Mouse (Mus musculus) adipocyte (in vitro differentiated cells): Measurements from ENCODE around the gene Arrdc5.

ENCODE experiments used
- DNase-seq: peaks from one replicate; pipeline ENCODE4 v3.0.0-alpha.2; 2016; ENCODE audit warnings: low spot score

Gene Arrdc5

DNA sequence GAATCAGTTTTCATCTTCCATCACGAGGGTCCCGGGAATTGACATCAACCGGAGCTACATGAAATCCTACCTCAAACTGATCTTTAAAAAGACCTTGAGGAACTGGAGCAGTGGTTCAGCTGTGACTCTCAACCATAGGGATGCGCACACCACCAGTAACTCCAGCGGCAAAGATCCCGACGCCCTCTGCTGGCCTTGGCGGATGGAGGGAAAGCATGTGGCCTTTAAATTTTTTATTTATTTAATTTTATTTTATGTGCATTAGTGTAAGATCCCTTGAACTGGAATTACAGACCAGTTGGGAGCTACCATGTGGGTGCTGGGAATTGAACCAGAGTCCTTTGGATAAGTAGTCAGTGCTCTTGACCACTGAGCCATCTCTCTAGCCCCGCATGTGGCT lies 44.7 kb downstream of the Arrdc5 start:
- DNase-seq: peak; percentile 75

DNA sequence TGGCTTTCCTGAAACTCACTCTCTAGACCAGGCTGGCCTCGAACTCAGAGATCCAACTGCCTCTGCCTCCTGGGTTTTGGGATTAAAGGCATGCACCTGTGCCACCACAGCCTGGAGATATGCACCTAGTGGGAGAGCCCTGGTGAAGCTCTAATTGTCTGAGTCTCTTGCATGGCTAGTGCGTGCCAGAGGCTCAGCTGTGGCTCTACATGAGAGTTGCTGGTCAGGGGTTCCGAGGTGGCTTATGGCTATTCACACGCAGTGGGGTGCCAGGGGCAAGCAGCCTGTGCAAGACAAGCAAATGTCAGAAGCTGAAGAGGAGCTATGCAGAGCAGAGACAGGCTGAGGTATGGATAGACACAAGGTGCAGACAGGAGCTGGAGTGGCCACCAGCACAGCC lies 45.4 kb downstream of the Arrdc5 start:
- DNase-seq: no peak

DNA sequence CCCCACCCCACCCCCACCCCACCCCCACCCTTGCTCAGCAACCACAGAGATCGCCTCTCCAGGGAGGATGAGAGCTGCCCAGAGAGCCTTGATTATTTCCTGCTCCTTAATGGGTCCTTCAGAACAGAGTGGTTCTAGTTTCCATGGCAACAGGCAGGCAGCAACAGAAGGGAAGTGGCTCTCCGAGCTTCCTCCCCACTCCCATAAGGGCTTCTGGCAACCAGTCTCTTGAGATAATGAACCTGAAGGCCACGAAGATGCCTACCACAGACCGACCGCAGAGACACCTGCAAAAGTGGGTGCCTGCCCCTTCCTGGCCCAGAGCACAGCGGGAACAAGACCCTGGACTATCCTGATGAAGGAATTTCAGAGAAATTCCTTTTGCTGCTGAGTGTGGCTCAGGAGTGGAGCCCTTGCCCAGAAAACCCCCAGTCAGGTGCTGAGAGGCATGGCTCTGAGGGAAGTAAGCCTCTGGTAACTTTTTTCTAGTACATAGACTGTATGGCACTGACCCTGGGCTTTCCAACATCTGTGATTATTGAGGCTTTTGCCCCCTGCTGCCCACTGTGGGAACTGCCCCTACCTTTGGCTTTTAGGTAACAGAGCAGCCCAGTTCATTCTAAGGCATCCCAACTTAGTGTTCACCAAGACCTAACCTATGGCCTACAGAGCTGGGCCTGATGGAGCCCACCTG lies 48.8 kb downstream of the Arrdc5 start:
- peak; percentile 86 for DNase-seq

DNA sequence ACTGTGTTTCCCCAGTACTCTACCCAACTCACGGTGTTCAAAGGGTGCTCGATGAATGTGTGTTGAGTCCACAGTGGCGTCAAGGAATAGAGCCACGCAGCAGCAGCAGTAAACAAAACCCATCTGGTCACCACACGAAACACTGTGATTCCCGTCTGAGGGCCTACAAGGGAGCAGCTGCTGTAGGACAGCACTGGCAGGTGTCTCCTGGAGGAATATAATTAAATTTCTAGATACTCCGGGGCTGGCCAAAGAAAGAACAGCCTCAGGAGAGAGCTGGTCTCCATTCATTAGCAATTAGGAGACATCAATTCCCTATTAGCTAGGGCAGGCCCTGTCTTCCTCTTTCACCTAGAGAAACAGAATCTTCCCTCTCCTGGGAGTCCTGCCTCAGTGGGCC lies 54.5 kb downstream of the Arrdc5 start:
- DNase-seq: no peak
